Mouse (Mus musculus) limb, embryonic 11.5 days (tissue): Measurements from ENCODE around the gene Med13l. TPM values are rescaled to one million over a fixed set of nuclear protein-coding genes. Genes with fewer than 3 reads are reported as not detected.

Source experiments
- ATAC-seq: fragments of 200-750 bp; cut with Nextera tagmentation; 2 replicates; pipeline ENCODE4 v1.8.0; 2017; ENCODE audit warnings: low read depth; ENCODE audit not compliant: insufficient number of reproducible peaks, low FRiP score, low TSS enrichment
- DNase-seq: peaks from one replicate; pipeline ENCODE4 v3.0.0-alpha.2; 2015; ENCODE audit warnings: low spot score
- H3K27ac ChIP-seq: fragments of 300-500 bp; sonication (generic); replicated peaks from 2 replicates; pipeline ENCODE4 v1.5.1; 2014; ENCODE audit warnings: low read depth, mild to moderate bottlenecking, low read length
- H3K27me3 ChIP-seq: fragments of 300-500 bp; sonication (generic); 2 replicates; pipeline ENCODE4 v1.6.1; 2014; ENCODE audit warnings: mild to moderate bottlenecking, low read length, mixed read lengths; ENCODE audit not compliant: control insufficient read depth, insufficient read depth
- H3K36me3 ChIP-seq: fragments of 300-500 bp; sonication (generic); 2 replicates; pipeline ENCODE4 v1.6.1; 2014; ENCODE audit warnings: mild to moderate bottlenecking, low read length, moderate library complexity, mixed read lengths; ENCODE audit not compliant: control insufficient read depth, insufficient read depth
- H3K4me1 ChIP-seq: fragments of 300-500 bp; sonication (generic); 2 replicates; pipeline ENCODE4 v1.6.1; 2014; ENCODE audit warnings: low read length, mixed read lengths; ENCODE audit not compliant: control insufficient read depth, insufficient read depth
- H3K4me2 ChIP-seq: fragments of 300-500 bp; sonication (generic); 2 replicates; pipeline ENCODE4 v1.6.1; 2014; ENCODE audit warnings: low read depth, mild to moderate bottlenecking, moderate library complexity; ENCODE audit not compliant: severe bottlenecking
- H3K4me3 ChIP-seq: fragments of 300-500 bp; sonication (generic); 2 replicates; pipeline ENCODE4 v1.5.1; 2014; ENCODE audit warnings: low read depth, low read length
- H3K9ac ChIP-seq: fragments of 300-500 bp; sonication (generic); 2 replicates; pipeline ENCODE4 v1.6.1; 2014; ENCODE audit warnings: mild to moderate bottlenecking, low read length
- H3K9me3 ChIP-seq: fragments of 300-500 bp; sonication (generic); 2 replicates; pipeline ENCODE4 v1.6.1; 2016; ENCODE audit warnings: low read length; ENCODE audit not compliant: control insufficient read depth
- WGBS: fragments of 180-500 bp; shearing (Covaris S2); extraction: QIAGEN DNeasy Blood & Tissue Kit; methylation state at CpG from one replicate; pipeline ENCODE4 v1.1.7; 2014; 5-methylcytosine and 5-hydroxymethylcytosine counted together
- polyA plus RNA-seq: library from polyadenylated mRNA; unstranded; fragments of >200 nt; fragmentation: Nextera tagmentation; extraction: Ambion mirVana; gene quantifications from 2 replicates; pipeline ENCODE4 v1.2.1, GENCODE M21; 2014

Gene Med13l
- polyA plus RNA-seq, 1 experiment from 2014 or later, result 15.1 TPM

- 93% methylated on average over 4 of the region's 4 CpGs for WGBS
- Histone ChIP-seq H3K4me1 (no peaks in the 10 kb centered on the region), H3K4me3 (no peak overlapping the region), H3K9ac (no peak overlapping the region), H3K27ac (no peak overlapping the region), H3K36me3 (peaks cover 39% of the 10 kb centered on the region), H3K4me2 (no peak overlapping the region), H3K9me3 (no peaks in the 10 kb centered on the region), H3K27me3 (no peaks in the 10 kb centered on the region)
- ATAC-seq (no peak), DNase-seq (no peak)
Measured at GRCm38 (mm10) chr5:118754191-118754759, 193.8 kb downstream of the Med13l start.

GRCm38 (mm10) chr5:118756078-118756477, 195.6 kb downstream of the Med13l start:
- peaks cover 36% of the 10 kb centered on the region for H3K36me3 ChIP-seq
- no peak for DNase-seq
- no peaks in the 10 kb centered on the region for H3K9me3 ChIP-seq

GRCm38 (mm10) chr5:118757396-118758301, 197.2 kb downstream of the Med13l start:
- peaks cover 35% of the 10 kb centered on the region for H3K36me3 ChIP-seq
- H3K4me2 ChIP-seq, result no peak overlapping the region
- H3K27me3 ChIP-seq, result no peaks in the 10 kb centered on the region

More at GRCm38 (mm10) chr5:118756078-118756477, 195.6 kb downstream of the Med13l start:
- Histone ChIP-seq H3K4me1 (no peaks in the 10 kb centered on the region), H3K9ac (no peak overlapping the region), H3K4me2 (no peak overlapping the region), H3K27ac (no peak overlapping the region), H3K27me3 (no peaks in the 10 kb centered on the region), H3K4me3 (no peak overlapping the region)
- no peak for ATAC-seq
- WGBS, result 69% methylated on average over 2 of the region's 2 CpGs

GRCm38 (mm10) chr5:118760986-118761385, 200.5 kb downstream of the Med13l start:
- no peak overlapping the region for H3K4me2 ChIP-seq
- no peak overlapping the region for H3K4me3 ChIP-seq
- WGBS, result 90% methylated on average over 10 of the region's 10 CpGs
- H3K9me3 ChIP-seq, result no peaks in the 10 kb centered on the region
- H3K36me3 ChIP-seq, result peaks cover 29% of the 10 kb centered on the region
- H3K27me3 ChIP-seq, result no peaks in the 10 kb centered on the region
- ATAC-seq (no peak), DNase-seq (no peak)
- H3K4me1 ChIP-seq, result no peaks in the 10 kb centered on the region
- no peak overlapping the region for H3K27ac ChIP-seq
- H3K9ac ChIP-seq, result no peak overlapping the region

More at GRCm38 (mm10) chr5:118757396-118758301, 197.2 kb downstream of the Med13l start:
- ATAC-seq, result no peak
- no peak overlapping the region for H3K4me3 ChIP-seq
- no peak overlapping the region for H3K27ac ChIP-seq
- no peak overlapping the region for H3K9ac ChIP-seq
- H3K4me1 ChIP-seq, result no peaks in the 10 kb centered on the region
- DNase-seq, result no peak
- WGBS, result 74% methylated on average over 17 of the region's 17 CpGs
- H3K9me3 ChIP-seq, result no peaks in the 10 kb centered on the region

GRCm38 (mm10) chr5:118762499-118763185, 202.2 kb downstream of the Med13l start:
- Histone ChIP-seq H3K4me3 (no peak overlapping the region), H3K9me3 (no peaks in the 10 kb centered on the region), H3K27me3 (no peaks in the 10 kb centered on the region), H3K9ac (no peak overlapping the region), H3K4me1 (no peaks in the 10 kb centered on the region), H3K36me3 (peaks cover 23% of the 10 kb centered on the region), H3K27ac (no peak overlapping the region), H3K4me2 (no peak overlapping the region)
- DNase-seq (no peak), ATAC-seq (no peak)
- 88% methylated on average over 18 of the region's 18 CpGs for WGBS

GRCm38 (mm10) chr5:118763353-118763752, 202.9 kb downstream of the Med13l start:
- H3K27me3 ChIP-seq, result no peaks in the 10 kb centered on the region
- DNase-seq (peak; percentile 66), ATAC-seq (no peak)
- H3K36me3 ChIP-seq, result peaks cover 18% of the 10 kb centered on the region; the same call in 1 of the 2 replicates
- no peak overlapping the region for H3K4me3 ChIP-seq
- no peak overlapping the region for H3K4me2 ChIP-seq
- no peak overlapping the region for H3K9ac ChIP-seq
- no peaks in the 10 kb centered on the region for H3K4me1 ChIP-seq
- H3K9me3 ChIP-seq, result no peaks in the 10 kb centered on the region
- WGBS, result 65% methylated on average over 5 of the region's 5 CpGs
- H3K27ac ChIP-seq, result no peak overlapping the region

- Histone ChIP-seq H3K4me2 (no peak overlapping the region), H3K27me3 (no peaks in the 10 kb centered on the region), H3K27ac (0 out of 2 replicates have a peak overlapping the region, but pooled peaks have one; percentile 2), H3K4me1 (peaks cover 4% of the 10 kb centered on the region), H3K36me3 (peaks cover 2% of the 10 kb centered on the region; the same call in 1 of the 2 replicates), H3K4me3 (no peak overlapping the region), H3K9me3 (no peaks in the 10 kb centered on the region), H3K9ac (no peak overlapping the region)
- WGBS, result 26% methylated on average over 6 of the region's 6 CpGs
- DNase-seq (peak; percentile 43), ATAC-seq (peak; percentile 55; the same call in 1 of the 2 replicates)
Measured at GRCm38 (mm10) chr5:118769143-118769542, 208.7 kb downstream of the Med13l start.

- no peaks in the 10 kb centered on the region for H3K27me3 ChIP-seq
- no peak overlapping the region for H3K4me3 ChIP-seq
- H3K27ac ChIP-seq, result no peak overlapping the region
- H3K4me2 ChIP-seq, result no peak overlapping the region
- H3K9ac ChIP-seq, result no peak overlapping the region
- H3K36me3 ChIP-seq, result no peaks in the 10 kb centered on the region
- peak; percentile 57 for DNase-seq
- peaks cover 4% of the 10 kb centered on the region for H3K4me1 ChIP-seq
- no peak for ATAC-seq
- 36% methylated on average over 3 of the region's 3 CpGs for WGBS
- H3K9me3 ChIP-seq, result no peaks in the 10 kb centered on the region
Measured at GRCm38 (mm10) chr5:118773866-118774265, 213.4 kb downstream of the Med13l start.
